Mouse (Mus musculus): ENCODE data around the gene Fgfrl1. TPM values are rescaled to one million over a fixed set of nuclear protein-coding genes. Genes with fewer than 3 reads are reported as not detected.

The Fgfrl1 gene
- polyA plus RNA-seq, 1 experiment from 2014 or later = 21.8 TPM

GRCm38 (mm10) chr5:108655381-108655780, 36.8 kb upstream of the Fgfrl1 start:
- H3K9me3 ChIP-seq = no peaks in the 10 kb centered on the region
- peaks cover 23% of the 10 kb centered on the region for H3K36me3 ChIP-seq
- no peak for ATAC-seq
- 96% methylated on average over 9 of the region's 9 CpGs for WGBS
- no peak overlapping the region for H3K4me2 ChIP-seq (replicated peaks)
- no peak overlapping the region for H3K27ac ChIP-seq
- H3K9ac ChIP-seq = no peak overlapping the region
- no peaks in the 10 kb centered on the region for H3K27me3 ChIP-seq (replicated peaks)
- H3K4me1 ChIP-seq (replicated peaks) = peaks cover 8% of the 10 kb centered on the region
- H3K4me3 ChIP-seq (replicated peaks) = no peak overlapping the region

GRCm38 (mm10) chr5:108655891-108656650, 36.1 kb upstream of the Fgfrl1 start:
- Histone ChIP-seq H3K4me3 (replicated peaks) (no peak overlapping the region), H3K9ac (no peak overlapping the region), H3K36me3 (peaks cover 23% of the 10 kb centered on the region), H3K27me3 (replicated peaks) (no peaks in the 10 kb centered on the region), H3K27ac (no peak overlapping the region), H3K4me1 (replicated peaks) (peaks cover 11% of the 10 kb centered on the region), H3K9me3 (no peaks in the 10 kb centered on the region), H3K4me2 (replicated peaks) (no peak overlapping the region)
- no peak for ATAC-seq
- WGBS = 88% methylated on average over 15 of the region's 15 CpGs

DNA sequence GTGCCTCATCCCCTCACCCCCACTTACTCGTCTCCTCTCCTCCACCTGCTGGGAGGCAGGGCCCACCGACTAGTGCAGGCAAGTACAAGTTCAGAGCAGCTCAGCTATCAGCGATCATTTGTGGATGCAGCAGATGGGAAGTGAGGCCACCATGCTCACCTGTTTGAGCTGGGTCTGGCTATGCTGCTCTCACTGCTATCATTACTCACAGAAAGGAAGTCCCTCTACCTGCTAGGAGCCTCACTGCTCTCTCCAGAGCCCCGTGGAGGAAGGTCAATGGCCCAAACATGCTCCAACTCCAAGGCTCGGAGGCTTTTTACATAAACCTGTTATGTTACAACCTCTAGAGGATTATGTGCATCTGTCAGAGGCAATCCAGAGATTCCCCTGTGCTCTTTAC, 34.8 kb upstream of the Fgfrl1 start:
- Histone ChIP-seq H3K9ac (no peak overlapping the region), H3K27me3 (replicated peaks) (no peaks in the 10 kb centered on the region), H3K36me3 (peaks cover 23% of the 10 kb centered on the region), H3K4me3 (replicated peaks) (no peak overlapping the region), H3K9me3 (no peaks in the 10 kb centered on the region), H3K4me2 (replicated peaks) (no peak overlapping the region), H3K27ac (no peak overlapping the region), H3K4me1 (replicated peaks) (peaks cover 11% of the 10 kb centered on the region)
- WGBS = 74% methylated on average over 5 of the region's 5 CpGs
- no peak for ATAC-seq

DNA sequence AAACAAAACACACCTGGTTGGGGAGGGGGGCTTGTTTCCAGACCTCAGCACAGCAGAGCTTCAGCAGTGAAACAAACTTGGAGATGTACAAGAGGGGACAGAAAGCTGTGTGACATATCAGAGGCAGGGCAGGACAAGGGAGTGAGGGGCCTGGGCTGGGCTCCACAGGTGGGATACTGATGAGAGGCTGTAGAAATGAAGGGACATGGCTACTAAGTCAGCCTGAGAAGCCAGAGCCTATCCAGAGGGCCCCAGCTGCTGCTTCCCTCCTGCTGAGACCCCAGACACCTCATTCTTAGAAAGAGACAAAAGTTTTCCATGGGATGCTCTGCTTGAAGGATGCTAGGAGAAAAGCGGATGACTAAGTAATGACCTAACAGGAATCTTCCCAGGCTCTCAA, 33.6 kb upstream of the Fgfrl1 start:
- H3K4me2 ChIP-seq (replicated peaks) = 0 out of 2 replicates have a peak overlapping the region, but pooled peaks have one; percentile 84
- no peak overlapping the region for H3K4me3 ChIP-seq (replicated peaks)
- 89% methylated on average over 1 of the region's 1 CpGs for WGBS
- no peak overlapping the region for H3K9ac ChIP-seq
- ATAC-seq = no peak
- peaks cover 11% of the 10 kb centered on the region for H3K4me1 ChIP-seq (replicated peaks)
- H3K9me3 ChIP-seq = no peaks in the 10 kb centered on the region
- peaks cover 20% of the 10 kb centered on the region for H3K36me3 ChIP-seq
- no peaks in the 10 kb centered on the region for H3K27me3 ChIP-seq (replicated peaks)
- no peak overlapping the region for H3K27ac ChIP-seq

GRCm38 (mm10) chr5:108659698-108660631, 32.2 kb upstream of the Fgfrl1 start, which contains the start of gene Idua:
Gene Idua (plus strand): TSS chr5:108660331.
- peaks cover 7% of the 10 kb centered on the region for H3K36me3 ChIP-seq
- H3K27ac ChIP-seq = peak within 1 kb of the TSS; percentile 40; the same call in 1 of the 2 replicates
- H3K27me3 ChIP-seq (replicated peaks) = no peaks in the 10 kb centered on the region
- no peaks in the 10 kb centered on the region for H3K9me3 ChIP-seq
- H3K4me1 ChIP-seq (replicated peaks) = peaks cover 11% of the 10 kb centered on the region
- H3K4me2 ChIP-seq (replicated peaks) = peak within 1 kb of the TSS; percentile 84
- peak within 1 kb of the TSS; percentile 87 for H3K9ac ChIP-seq
- ATAC-seq = peak; percentile 76
- peak within 1 kb of the TSS; percentile 77 for H3K4me3 ChIP-seq (replicated peaks)
- 10% methylated on average over 24 of the region's 24 CpGs for WGBS

DNA sequence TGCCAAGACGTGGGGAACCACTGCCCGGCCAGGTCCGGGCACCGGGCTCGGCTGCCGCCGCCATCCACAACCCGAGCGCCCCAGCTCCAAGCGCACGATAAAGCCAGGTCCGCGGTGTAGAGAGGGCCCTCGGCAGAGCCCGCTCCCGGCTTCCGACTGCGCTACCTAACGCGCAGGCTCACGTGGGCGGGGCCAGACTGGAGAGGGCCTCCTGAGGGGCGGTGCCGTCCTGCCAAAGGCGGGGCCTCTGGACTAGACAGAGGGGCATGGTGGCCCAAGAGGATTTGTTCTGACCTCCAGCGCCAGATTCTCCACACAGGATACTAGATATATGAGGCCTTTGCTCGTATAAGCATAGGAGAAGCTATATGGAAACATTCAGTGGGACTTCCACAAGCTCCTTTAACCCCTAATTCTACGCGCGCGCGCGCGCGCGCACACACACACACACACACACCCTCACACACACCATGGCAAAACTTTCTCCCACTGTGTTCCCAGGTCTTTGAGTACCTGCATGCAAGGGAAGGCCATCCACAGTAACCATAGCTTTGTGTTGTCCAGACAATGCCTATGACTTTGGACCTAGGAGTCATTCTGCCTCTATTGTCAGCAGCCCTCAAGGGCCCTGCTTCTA, 31.4 kb upstream of the Fgfrl1 start:
- WGBS = 11% methylated on average over 36 of the region's 36 CpGs
- peak overlapping the region; percentile 40; the same call in 1 of the 2 replicates for H3K27ac ChIP-seq

DNA sequence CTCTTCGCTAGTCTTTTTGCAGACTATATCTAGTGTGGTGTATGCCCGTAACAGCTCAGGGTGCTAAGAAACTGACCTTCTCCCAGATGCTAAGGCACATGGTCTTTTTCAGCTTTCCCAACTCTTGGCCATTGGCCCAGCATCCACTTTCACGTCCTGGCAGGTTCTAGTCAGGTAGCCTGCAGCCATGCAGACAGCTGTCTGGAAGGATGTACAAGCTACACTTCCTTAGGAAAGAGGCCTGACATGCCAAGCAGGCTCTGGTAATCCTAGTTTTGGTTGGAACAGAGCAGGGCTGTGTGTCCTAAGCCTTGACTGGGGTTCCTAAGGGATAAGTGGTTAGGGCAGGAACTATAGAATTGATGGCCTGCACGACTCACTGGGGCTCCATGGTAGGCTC, 29.4 kb upstream of the Fgfrl1 start:
- H3K9ac ChIP-seq = no peak overlapping the region
- no peaks in the 10 kb centered on the region for H3K27me3 ChIP-seq (replicated peaks)
- no peak for ATAC-seq
- H3K36me3 ChIP-seq = no peaks in the 10 kb centered on the region
- no peak overlapping the region for H3K27ac ChIP-seq
- no peak overlapping the region for H3K4me3 ChIP-seq (replicated peaks)
- WGBS = 77% methylated on average over 4 of the region's 4 CpGs
- H3K9me3 ChIP-seq = no peaks in the 10 kb centered on the region
- H3K4me2 ChIP-seq (replicated peaks) = no peak overlapping the region
- peaks cover 11% of the 10 kb centered on the region for H3K4me1 ChIP-seq (replicated peaks)

More for the DNA sequence above, 31.4 kb upstream of the Fgfrl1 start:
- Histone ChIP-seq H3K36me3 (peaks cover 3% of the 10 kb centered on the region), H3K4me2 (replicated peaks) (peak overlapping the region; percentile 84), H3K4me3 (replicated peaks) (peak overlapping the region; percentile 77), H3K9ac (peak overlapping the region; percentile 87), H3K27me3 (replicated peaks) (no peaks in the 10 kb centered on the region), H3K4me1 (replicated peaks) (peaks cover 11% of the 10 kb centered on the region), H3K9me3 (no peaks in the 10 kb centered on the region)
- ATAC-seq = peak; percentile 99

GRCm38 (mm10) chr5:108665066-108665465, 27.1 kb upstream of the Fgfrl1 start:
- H3K4me3 ChIP-seq (replicated peaks) = no peak overlapping the region
- peaks cover 11% of the 10 kb centered on the region for H3K4me1 ChIP-seq (replicated peaks)
- H3K27ac ChIP-seq = no peak overlapping the region
- WGBS = 48% methylated on average over 3 of the region's 3 CpGs
- H3K9me3 ChIP-seq = no peaks in the 10 kb centered on the region
- H3K27me3 ChIP-seq (replicated peaks) = no peaks in the 10 kb centered on the region
- H3K36me3 ChIP-seq = no peaks in the 10 kb centered on the region
- H3K4me2 ChIP-seq (replicated peaks) = no peak overlapping the region
- no peak for ATAC-seq
- H3K9ac ChIP-seq = no peak overlapping the region

DNA sequence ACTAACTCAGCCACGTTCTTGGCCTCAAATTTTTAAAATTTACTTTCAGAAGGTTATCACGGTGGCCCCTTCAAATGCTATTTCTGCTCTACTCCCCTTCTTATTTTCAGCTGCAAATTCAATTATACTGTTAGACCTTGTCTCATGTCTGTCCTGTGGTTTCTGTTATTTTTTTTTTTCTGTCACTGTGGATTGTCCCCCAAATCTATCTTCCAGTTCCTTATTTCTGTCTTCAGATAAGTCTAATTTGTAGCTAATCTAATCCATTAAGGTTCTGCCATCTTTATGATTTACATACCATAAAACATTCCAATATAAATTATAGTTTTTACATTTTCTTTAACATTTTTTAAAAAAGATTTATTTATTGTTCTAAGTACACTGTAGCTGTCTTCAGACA, 24.8 kb upstream of the Fgfrl1 start:
- peaks cover 10% of the 10 kb centered on the region for H3K4me1 ChIP-seq (replicated peaks)
- no peak overlapping the region for H3K9ac ChIP-seq
- H3K27me3 ChIP-seq (replicated peaks) = no peaks in the 10 kb centered on the region
- no peaks in the 10 kb centered on the region for H3K36me3 ChIP-seq
- no peak overlapping the region for H3K27ac ChIP-seq
- no peaks in the 10 kb centered on the region for H3K9me3 ChIP-seq
- no peak overlapping the region for H3K4me2 ChIP-seq (replicated peaks)
- no peak overlapping the region for H3K4me3 ChIP-seq (replicated peaks)
- no peak for ATAC-seq
- 77% methylated on average over 2 of the region's 2 CpGs for WGBS

GRCm38 (mm10) chr5:108668387-108668932, 23.7 kb upstream of the Fgfrl1 start:
- peaks cover 2% of the 10 kb centered on the region; the same call in 1 of the 2 replicates for H3K36me3 ChIP-seq
- H3K4me1 ChIP-seq (replicated peaks) = peaks cover 10% of the 10 kb centered on the region
- H3K27ac ChIP-seq = peak overlapping the region; percentile 83; the same call in 1 of the 2 replicates
- H3K9ac ChIP-seq = peak overlapping the region; percentile 78
- ATAC-seq = no peak
- H3K9me3 ChIP-seq = no peaks in the 10 kb centered on the region
- no peaks in the 10 kb centered on the region for H3K27me3 ChIP-seq (replicated peaks)
- 13% methylated on average over 3 of the region's 3 CpGs for WGBS
- peak overlapping the region; percentile 56 for H3K4me3 ChIP-seq (replicated peaks)
- H3K4me2 ChIP-seq (replicated peaks) = peak overlapping the region; percentile 86

DNA sequence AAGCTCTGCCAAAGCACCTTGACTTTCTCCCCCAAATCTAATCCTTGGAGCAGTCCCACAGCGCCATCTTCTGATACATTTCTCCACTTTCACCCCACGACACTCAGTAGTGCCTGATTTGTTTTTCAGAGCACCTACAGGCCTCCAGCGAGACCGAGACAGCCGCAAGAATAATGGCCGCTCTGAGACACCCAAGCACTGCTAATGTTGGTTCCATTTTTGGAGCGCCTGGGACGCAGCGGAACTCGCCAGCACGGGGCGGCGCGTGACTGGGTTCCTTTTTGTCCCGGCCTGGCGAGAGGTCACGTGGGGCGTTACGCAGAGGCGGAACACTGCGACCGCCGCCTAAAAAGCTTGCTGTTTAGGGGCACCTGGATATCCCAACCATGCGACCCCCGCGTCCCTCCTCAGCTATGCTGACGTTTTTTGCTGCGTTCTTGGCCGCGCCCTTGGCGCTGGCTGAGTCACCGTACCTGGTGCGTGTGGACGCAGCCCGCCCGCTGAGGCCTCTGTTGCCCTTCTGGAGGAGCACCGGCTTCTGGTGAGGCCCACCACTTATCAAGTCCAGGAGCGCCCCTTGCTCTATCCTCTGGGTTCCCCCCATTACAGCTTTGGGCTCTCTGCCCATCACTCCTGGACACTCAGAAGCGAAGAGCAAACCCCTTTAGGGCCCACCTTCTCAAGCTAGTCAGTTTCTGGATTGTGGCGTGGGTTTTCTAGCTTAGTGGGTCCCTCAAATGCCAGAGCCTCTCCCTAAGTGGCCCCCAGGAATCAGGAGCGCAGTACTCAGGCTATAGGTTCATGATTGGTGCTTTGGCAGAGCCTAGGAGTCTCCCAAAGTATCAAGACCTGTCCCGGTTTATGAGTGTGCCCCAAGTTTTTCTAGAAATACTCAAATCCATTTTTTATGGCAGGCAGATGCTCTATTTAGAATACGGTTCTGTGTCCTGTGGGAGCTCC, 22.9 kb upstream of the Fgfrl1 start, which contains the start of gene Dgkq:
Gene Dgkq, minus strand, starts transcription at position 696 of the 960 bp plus-strand sequence.
- Histone ChIP-seq H3K36me3 (peaks cover 4% of the 10 kb centered on the region; the same call in 1 of the 2 replicates), H3K27me3 (replicated peaks) (no peaks in the 10 kb centered on the region), H3K9me3 (no peaks in the 10 kb centered on the region), H3K4me2 (replicated peaks) (peak within 1 kb of the TSS; percentile 86), H3K4me3 (replicated peaks) (peak within 1 kb of the TSS; percentile 56), H3K27ac (peak within 1 kb of the TSS; percentile 83), H3K4me1 (replicated peaks) (peaks cover 10% of the 10 kb centered on the region), H3K9ac (peak within 1 kb of the TSS; percentile 78)
- WGBS = 5% methylated on average over 43 of the region's 43 CpGs
- ATAC-seq = peak; percentile 87
